Mouse (Mus musculus) A20 (cell line): ENCODE results near the gene Mrpl37.

Experiments used
- DNase-seq: peaks from one replicate; pipeline ENCODE4 v3.0.0-alpha.2; 2011; ENCODE audit warnings: low read depth, low spot score

Gene Mrpl37

GRCm38 (mm10) chr4:107067151-107067840, 628 bp upstream of the Mrpl37 start:
- DNase-seq = no peak

GRCm38 (mm10) chr4:107064394-107065098, 2.1 kb downstream of the Mrpl37 start:
- no peak for DNase-seq

GRCm38 (mm10) chr4:107063214-107063613, 3.5 kb downstream of the Mrpl37 start:
- DNase-seq = no peak

GRCm38 (mm10) chr4:107061560-107061959, 5.1 kb downstream of the Mrpl37 start:
- DNase-seq = no peak

- DNase-seq = no peak
These were observed 7.9 kb downstream of the Mrpl37 start for GRCm38 (mm10) chr4:107058781-107059180.

GRCm38 (mm10) chr4:107058346-107058745, 8.3 kb downstream of the Mrpl37 start:
- DNase-seq = no peak

GRCm38 (mm10) chr4:107056088-107056487, 10.6 kb downstream of the Mrpl37 start:
- no peak for DNase-seq

GRCm38 (mm10) chr4:107052962-107053553, 13.6 kb downstream of the Mrpl37 start:
- DNase-seq = peak; percentile 56

GRCm38 (mm10) chr4:107051889-107052288, 14.8 kb downstream of the Mrpl37 start:
- DNase-seq = no peak

GRCm38 (mm10) chr4:107048568-107049162, 18.0 kb downstream of the Mrpl37 start:
- DNase-seq = peak; percentile 70

GRCm38 (mm10) chr4:107047806-107048205, 18.9 kb downstream of the Mrpl37 start:
- DNase-seq = no peak

- DNase-seq = no peak
These were observed 21.5 kb downstream of the Mrpl37 start for GRCm38 (mm10) chr4:107045188-107045587.

GRCm38 (mm10) chr4:107042304-107042703, 24.4 kb downstream of the Mrpl37 start:
- DNase-seq = no peak

- no peak for DNase-seq
These were observed 27.4 kb downstream of the Mrpl37 start for GRCm38 (mm10) chr4:107039270-107039669.

- no peak for DNase-seq
These were observed 28.4 kb downstream of the Mrpl37 start for GRCm38 (mm10) chr4:107038303-107038702.

- DNase-seq = no peak
These were observed 29.7 kb downstream of the Mrpl37 start for GRCm38 (mm10) chr4:107036985-107037384.

- DNase-seq = no peak
These were observed 31.0 kb downstream of the Mrpl37 start for GRCm38 (mm10) chr4:107035689-107036088.

- DNase-seq = no peak
These were observed 40.2 kb downstream of the Mrpl37 start for GRCm38 (mm10) chr4:107026451-107026850.

GRCm38 (mm10) chr4:107025369-107025768, 41.3 kb downstream of the Mrpl37 start:
- no peak for DNase-seq

GRCm38 (mm10) chr4:107024899-107025298, 41.8 kb downstream of the Mrpl37 start:
- DNase-seq = no peak

GRCm38 (mm10) chr4:107021464-107021863, 45.2 kb downstream of the Mrpl37 start:
- DNase-seq = no peak

- DNase-seq = no peak
These were observed 46.2 kb downstream of the Mrpl37 start for GRCm38 (mm10) chr4:107020287-107021000.
